Mouse (Mus musculus) C2C12 (cell line): Measurements from ENCODE around the gene Bmp8b.

ENCODE experiments used
- CEBPB ChIP-seq: IDR thresholded peaks from one replicate; pipeline ENCODE4 v1.6.1; 2011; ENCODE audit warnings: low read depth, mild to moderate bottlenecking, control low read depth, moderate library complexity
- CTCF ChIP-seq: IDR thresholded peaks from one replicate; pipeline ENCODE4 v1.5.1; 2011; ENCODE audit not compliant: control insufficient read depth, insufficient read depth, insufficient read length
- FOSL1 ChIP-seq: IDR thresholded peaks from one replicate; pipeline ENCODE4 v1.8.0; 2011; ENCODE audit warnings: mild to moderate bottlenecking, low read length; ENCODE audit not compliant: poor library complexity, insufficient read depth, severe bottlenecking
- MAX ChIP-seq: IDR thresholded peaks from one replicate; pipeline ENCODE4 v1.6.1; 2011; ENCODE audit warnings: mild to moderate bottlenecking, control low read depth
- MYOD1 ChIP-seq: IDR thresholded peaks from one replicate; pipeline ENCODE4 v1.6.1; 2011; ENCODE audit warnings: low read depth; ENCODE audit not compliant: control insufficient read depth, insufficient read length
- MYOG ChIP-seq: IDR thresholded peaks from one replicate; pipeline ENCODE4 v1.6.1; 2011; ENCODE audit not compliant: control insufficient read depth, insufficient read length; ENCODE audit errors: extremely low read depth
- USF1 ChIP-seq: IDR thresholded peaks from one replicate; pipeline ENCODE4 v1.6.1; 2011; ENCODE audit warnings: low read depth, mild to moderate bottlenecking, control low read depth, moderate library complexity

- TF ChIP-seq CTCF, result no peak
- TF ChIP-seq MAX, result no peak
- TF ChIP-seq MYOD1, result no peak
- TF ChIP-seq USF1, result no peak
- TF ChIP-seq CEBPB, result no peak
- TF ChIP-seq MYOG, result no peak
- TF ChIP-seq FOSL1, result no peak
These were observed 5.8 kb downstream of the Bmp8b start for GRCm38 (mm10) chr4:123110751-123111150.
